Mouse (Mus musculus) adrenal gland, adult 18-20 months (tissue): ENCODE measurements around the gene Higd2a. TPM values are rescaled to one million over a fixed set of nuclear protein-coding genes. Genes with fewer than 3 reads are reported as not detected.
"Not testable (repeated sequence)": the region's sequence is repeated elsewhere in the genome, so short reads cannot be mapped to it uniquely, and the experiment has no call there.

Experiments
- DNase-seq, 2 experiments: peaks; one replicate each; pipeline ENCODE4 v3.0.0; 2021 to 2022; ENCODE audit warnings: low spot score in 2 of 2
- microRNA-seq, 2 experiments: library from miRNA; unstranded; fragments of <30 nt; microRNA quantifications; one replicate each; pipeline ENCODE4 v1.2.0; 2021; ENCODE audit warnings: borderline number of aligned reads in 2 of 2
- total RNA-seq, 2 experiments: library from RNA; stranded (reverse); gene quantifications; 1 replicate in 1 of 2; 2 replicates in 1 of 2; pipeline ENCODE4 v1.2.3; 2021

Higd2a gene
- total RNA-seq, 2 experiments from 2014 or later, result 222 to 239 TPM

DNA sequence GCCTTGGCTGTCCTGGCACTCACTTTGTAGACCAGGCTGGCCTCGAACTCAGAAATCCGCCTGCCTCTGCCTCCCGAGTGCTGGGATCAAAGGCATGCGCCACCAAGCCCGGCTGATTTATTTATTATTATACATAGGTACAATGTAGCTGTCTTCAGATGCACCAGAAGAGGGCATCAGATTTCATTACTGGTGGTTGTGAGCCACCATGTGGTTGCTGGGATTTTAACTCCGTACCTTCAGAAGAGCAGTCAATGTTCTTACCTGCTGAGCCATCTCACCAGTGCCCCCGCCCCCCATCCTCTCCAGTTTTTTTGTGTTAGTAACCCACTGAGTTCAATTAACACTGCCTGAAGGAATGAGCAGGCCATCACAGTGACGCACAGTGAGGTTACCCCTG lies 23.1 kb downstream of the Higd2a start:
- not testable (repeated sequence) for DNase-seq

- no peak for DNase-seq
These were observed 26.3 kb downstream of the Higd2a start for GRCm38 (mm10) chr13:54616307-54616706.

DNA sequence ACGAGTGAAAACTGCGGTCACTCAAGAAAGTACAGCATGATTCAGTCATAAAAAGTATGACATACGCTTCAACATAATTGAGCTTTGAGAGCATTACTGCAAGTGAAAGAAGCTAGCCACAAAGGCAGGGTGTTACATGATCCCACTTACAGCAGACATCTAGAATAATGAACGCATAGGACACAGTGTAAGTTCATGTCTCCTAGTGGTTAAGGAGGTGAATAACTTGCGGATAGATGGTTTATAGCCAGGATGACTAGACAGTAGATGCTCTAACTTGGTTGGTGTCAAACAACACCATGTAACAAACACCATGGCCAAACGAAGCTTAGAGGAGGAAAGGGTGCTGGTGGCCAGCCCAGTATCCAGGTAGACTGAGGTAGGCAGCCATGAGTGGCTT lies 27.0 kb downstream of the Higd2a start:
- no peak for DNase-seq

DNA sequence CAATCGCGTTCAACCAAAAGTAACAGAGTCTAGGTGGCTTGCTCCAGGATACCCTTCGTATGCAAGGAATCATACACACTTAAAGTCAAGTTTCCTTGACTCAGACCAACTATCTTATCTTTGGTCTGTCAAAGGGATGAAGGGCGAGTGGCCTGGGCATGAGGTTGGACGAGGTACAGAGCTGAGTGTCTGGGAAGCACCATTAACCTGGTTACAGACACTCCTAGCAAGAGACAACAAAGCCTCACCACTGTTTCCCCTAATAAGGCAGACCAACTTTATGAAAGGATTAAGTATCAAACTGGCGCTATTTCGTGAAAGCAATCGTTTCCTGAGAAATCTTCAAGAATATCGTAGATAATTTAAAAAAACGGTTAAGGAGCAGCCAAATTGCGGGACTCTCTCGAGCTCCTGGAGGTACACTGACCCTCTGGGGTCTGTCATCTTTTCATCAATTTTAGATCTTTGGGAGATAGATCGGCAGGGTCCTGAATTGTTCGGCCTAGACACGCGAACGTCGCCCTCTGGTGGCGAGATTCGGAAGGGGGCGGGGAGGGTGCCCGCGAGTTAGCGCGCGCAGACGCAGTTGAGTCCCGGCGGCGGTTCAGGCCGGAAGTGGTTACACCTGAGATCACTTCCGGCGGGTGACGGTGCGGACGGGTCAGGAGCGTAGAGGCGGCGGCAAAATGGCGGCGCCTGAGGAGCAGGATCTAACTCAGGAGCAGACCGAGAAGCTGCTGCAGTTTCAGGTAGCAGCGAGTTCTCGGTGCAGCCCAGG lies 31.3 kb downstream of the Higd2a start, which contains the start of gene Faf2:
Gene Faf2 (plus strand): TSS at position 630 of the 778 bp plus-strand sequence.
- DNase-seq, result peak; percentile 100

DNA sequence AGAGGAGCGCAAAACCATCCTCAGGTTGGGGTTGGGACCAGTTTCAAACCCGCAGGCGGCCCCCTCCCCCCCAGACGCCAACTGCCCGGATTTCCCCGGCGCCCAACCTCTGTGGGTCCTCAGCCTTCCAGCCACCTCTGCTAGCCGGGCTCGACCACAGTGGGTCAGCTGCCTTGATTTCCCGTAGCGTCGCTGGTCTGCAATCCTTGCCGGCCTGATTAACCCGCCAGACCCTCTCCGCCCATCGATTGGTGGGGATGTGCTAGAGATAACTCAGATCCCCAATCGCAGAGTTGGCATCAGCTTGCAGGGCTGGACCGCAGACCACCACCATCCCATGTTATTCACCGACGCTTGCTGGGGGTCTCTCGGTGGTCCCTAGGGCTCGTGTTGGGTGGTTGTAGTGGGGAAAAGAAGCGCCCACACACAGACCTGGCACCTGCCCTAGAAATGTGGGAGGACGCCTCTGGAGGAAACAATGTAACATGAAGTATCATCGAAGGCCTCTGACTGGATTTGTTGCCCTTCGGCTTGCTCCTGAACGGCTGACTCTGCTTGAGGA lies 32.0 kb downstream of the Higd2a start:
- no peak for DNase-seq

GRCm38 (mm10) chr13:54629128-54629527 lies 39.1 kb downstream of the Higd2a start:
- no peak for DNase-seq

- no peak for DNase-seq
These were observed 42.8 kb downstream of the Higd2a start for GRCm38 (mm10) chr13:54632731-54633277.

DNA sequence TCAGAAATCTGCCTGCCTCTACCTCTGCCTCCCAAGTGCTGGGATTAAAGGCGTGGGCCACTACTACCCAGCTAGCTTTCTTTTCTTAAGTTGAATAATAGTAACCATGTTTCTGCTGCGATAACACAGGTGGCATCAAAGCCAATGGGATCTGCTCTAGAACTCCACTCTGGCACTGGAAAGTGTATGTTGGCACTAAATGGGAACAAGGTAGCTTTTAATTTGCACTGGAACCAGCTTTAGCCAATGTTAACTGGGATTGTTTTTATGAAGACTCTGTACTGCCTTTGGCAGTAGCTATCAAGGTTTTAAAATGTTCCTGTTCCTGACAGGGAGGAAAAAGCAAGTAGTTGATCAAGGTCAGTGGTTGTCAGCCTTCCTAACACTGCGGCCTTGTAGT lies 45.0 kb downstream of the Higd2a start:
- no peak for DNase-seq

Small RNA genes lying within 50 kb of the gene (microRNA-seq; reads per million reads assigned to microRNA genes)
- 0 reads per million in 2 experiments for gene Gm24195

Other genes starting within 250 kb of the Higd2a start
- gene Cplx2, start 218.9 kb upstream of the Higd2a start, total RNA-seq, result 10 to 100 TPM; 20.9 to 21.3 TPM
- gene Thoc3, start 121.4 kb upstream of the Higd2a start, total RNA-seq, result 10 to 100 TPM; 32.9 to 41.2 TPM
- gene Simc1, start 86.4 kb upstream of the Higd2a start, total RNA-seq, result 10 to 100 TPM; 18.4 to 28.0 TPM
- gene 4833439L19Rik, start 24.8 kb upstream of the Higd2a start, total RNA-seq, result 100 to 1,000 TPM; 177 to 178 TPM
- gene Arl10, start 15.2 kb upstream of the Higd2a start, total RNA-seq, result 10 to 100 TPM; 40.6 to 45.2 TPM
- gene Nop16, start 117 bp upstream of the Higd2a start, total RNA-seq, result 10 to 100 TPM; 59.7 to 69.7 TPM
- gene Cltb, start 21.1 kb downstream of the Higd2a start, total RNA-seq, result 100 to 1,000 TPM in 1 of 2 experiments, 10 to 100 TPM in 1; 78.8 to 149 TPM
- 10 to 100 TPM; 62.3 to 83.1 TPM for gene Faf2, start 31.6 kb downstream of the Higd2a start, total RNA-seq
- 100 to 1,000 TPM in 1 of 2 experiments, 10 to 100 TPM in 1; 98.4 to 123 TPM for gene Rnf44, start 103.7 kb downstream of the Higd2a start, total RNA-seq
- under 1 TPM in 1 of 2 experiments, not detected in 1; 0.17 TPM for gene Cdhr2, start 111.3 kb downstream of the Higd2a start, total RNA-seq
- gene Gprin1, start 159.7 kb downstream of the Higd2a start, total RNA-seq, result 1 to 10 TPM; 2.5 to 3.2 TPM
- gene Sncb, start 176.4 kb downstream of the Higd2a start, total RNA-seq, result 1 to 10 TPM; 1.8 to 3.3 TPM
- gene Eif4e1b, start 193.8 kb downstream of the Higd2a start, total RNA-seq, result not detected
- 10 to 100 TPM; 32.6 to 46.1 TPM for gene Tspan17, start 199.2 kb downstream of the Higd2a start, total RNA-seq